8 mouse cellular contexts compared by ENCODE assay signal in the genomic region with DNA sequence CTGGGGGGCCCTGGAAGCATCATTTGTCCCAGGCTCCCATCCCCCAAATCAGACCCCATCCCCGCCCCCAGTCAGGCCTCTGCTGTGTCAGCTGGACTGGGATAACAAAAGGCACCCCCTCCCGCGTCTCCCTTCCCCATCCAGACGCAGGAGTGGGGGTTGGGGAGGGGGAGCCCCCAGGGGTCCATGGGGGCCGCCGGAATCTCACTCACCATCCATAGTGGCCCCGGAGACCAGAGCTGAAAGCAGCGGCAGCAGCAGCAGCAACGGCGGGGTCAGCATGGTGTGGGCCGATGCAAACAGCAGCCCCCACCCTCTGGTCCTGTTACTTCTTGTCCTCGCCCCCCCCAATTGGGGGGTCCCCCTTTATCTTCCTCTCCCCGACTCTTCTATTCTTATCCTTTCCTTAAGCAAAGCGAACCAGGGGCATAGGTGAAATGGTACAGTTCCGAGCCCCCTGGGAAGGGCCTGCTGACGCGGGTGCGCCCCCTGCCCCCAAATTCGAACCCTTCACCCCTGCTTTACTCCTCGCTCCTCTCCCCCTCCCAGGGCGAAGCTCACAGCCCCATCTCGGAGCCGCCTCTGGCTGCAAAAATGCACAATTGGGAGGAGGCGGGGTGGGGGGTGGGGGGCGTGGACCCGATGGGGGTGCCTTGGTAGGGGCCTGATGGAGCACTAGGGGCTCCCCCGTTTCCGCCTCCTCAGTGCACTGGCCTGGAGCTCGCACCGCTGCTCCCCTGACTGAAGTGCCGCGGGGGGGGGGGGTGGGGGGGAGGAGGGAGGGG. TPM values are rescaled to one million over a fixed set of nuclear protein-coding genes. Genes with fewer than 3 reads are reported as not detected.
DNase-seq lines count a peak whose midpoint lies in the region; ATAC-seq and TF ChIP-seq lines count a peak whose summit lies in the region.

A gene (minus strand): TSS at position 743 of the 785 bp plus-strand sequence.

- DNase-seq in thymus, postnatal 0 days (ENCODE audit: low spot score) = peak; percentile 33
- no peak for DNase-seq in thymus, postnatal 25 days
- peak; percentile 65 to 72 for DNase-seq in cerebellum, postnatal 14 days
- DNase-seq in gastrocnemius, postnatal 14 days = peak; percentile 54
- DNase-seq in intestine, embryonic 14.5 days (ENCODE audit: low spot score) = peak; percentile 85
- peak; percentile 82 for DNase-seq in limb, embryonic 14.5 days (ENCODE audit: low spot score)
- no peak for DNase-seq in spleen, adult 12 weeks (ENCODE audit: low spot score)

- TF ChIP-seq POLR2A in limb, embryonic 14.5 days (IDR thresholded peaks at IDR 0.05; ENCODE audit: borderline replicate concordance, extremely low read depth, insufficient read depth, insufficient read length) = 0 out of 2 replicates have a peak, but pooled peaks have one; percentile 9

- peaks cover 42% of the 10 kb centered on the region for H3K4me1 ChIP-seq in intestine, embryonic 14.5 days (replicated peaks; ENCODE audit: control insufficient read depth, insufficient read depth, low read length)
- H3K4me1 ChIP-seq in limb, embryonic 14.5 days (ENCODE audit: control insufficient read depth, insufficient read depth, low read length) = peaks cover 39% of the 10 kb centered on the region
- H3K4me1 ChIP-seq in neural tube, embryonic 12.5 days = peaks cover 51% of the 10 kb centered on the region

- intact Hi-C loops in gastrocnemius, postnatal 14 days (cut with DNase I; ENCODE audit: low total_unique reads) = no loop called here

- no peaks in the 10 kb centered on the region for H3K9me3 ChIP-seq in intestine, embryonic 14.5 days (ENCODE audit: control insufficient read depth, low read length)
- no peaks in the 10 kb centered on the region for H3K9me3 ChIP-seq in limb, embryonic 14.5 days (ENCODE audit: control insufficient read depth, low read length)
- no peaks in the 10 kb centered on the region for H3K9me3 ChIP-seq in neural tube, embryonic 12.5 days

- H3K27ac ChIP-seq in intestine, embryonic 14.5 days (ENCODE audit: low read depth) = peak within 1 kb of the TSS; percentile 97
- peak within 1 kb of the TSS; percentile 94 for H3K27ac ChIP-seq in limb, embryonic 14.5 days (replicated peaks; ENCODE audit: low read depth, low read length)
- peak within 1 kb of the TSS; percentile 86 for H3K27ac ChIP-seq in neural tube, embryonic 12.5 days

- peak; percentile 78 for ATAC-seq in intestine, embryonic 14.5 days (replicated peaks; ENCODE audit: low FRiP score, low TSS enrichment, low read depth)
- peak; percentile 78 for ATAC-seq in limb, embryonic 14.5 days (ENCODE audit: low FRiP score, low read depth)
- peak; percentile 85 for ATAC-seq in neural tube, embryonic 12.5 days (ENCODE audit: low FRiP score, low read depth)

- peak within 1 kb of the TSS; percentile 84 for H3K9ac ChIP-seq in intestine, embryonic 14.5 days (ENCODE audit: low read length)
- H3K9ac ChIP-seq in limb, embryonic 14.5 days (ENCODE audit: low read depth, low read length, severe bottlenecking) = peak within 1 kb of the TSS; percentile 84
- peak within 1 kb of the TSS; percentile 88 for H3K9ac ChIP-seq in neural tube, embryonic 12.5 days

- no peaks in the 10 kb centered on the region for H3K27me3 ChIP-seq in intestine, embryonic 14.5 days (replicated peaks; ENCODE audit: control insufficient read depth, insufficient read depth, low read length)
- no peaks in the 10 kb centered on the region for H3K27me3 ChIP-seq in limb, embryonic 14.5 days (ENCODE audit: control insufficient read depth, insufficient read depth, low read length)
- no peaks in the 10 kb centered on the region for H3K27me3 ChIP-seq in neural tube, embryonic 12.5 days (replicated peaks)

- H3K4me3 ChIP-seq in intestine, embryonic 14.5 days (ENCODE audit: low read depth, low read length) = peak within 1 kb of the TSS; percentile 75
- H3K4me3 ChIP-seq in limb, embryonic 14.5 days (replicated peaks; ENCODE audit: low read length) = peak within 1 kb of the TSS; percentile 89
- peak within 1 kb of the TSS; percentile 82 for H3K4me3 ChIP-seq in neural tube, embryonic 12.5 days

- 0 out of 2 replicates have a peak, but pooled peaks cover 4% of the 10 kb centered on the region for H3K36me3 ChIP-seq in intestine, embryonic 14.5 days (ENCODE audit: control insufficient read depth, insufficient read depth, low read length)
- peaks cover 4% of the 10 kb centered on the region; the same call in 1 of the 2 replicates for H3K36me3 ChIP-seq in limb, embryonic 14.5 days (ENCODE audit: control insufficient read depth, insufficient read depth, low read length)
- H3K36me3 ChIP-seq in neural tube, embryonic 12.5 days = no peaks in the 10 kb centered on the region

- WGBS in intestine, embryonic 14.5 days = 2% methylated on average over 21 of the region's 32 CpGs
- WGBS in limb, embryonic 14.5 days = under 1% methylated on average over 21 of the region's 32 CpGs
- WGBS in neural tube, embryonic 12.5 days = under 1% methylated on average over 25 of the region's 32 CpGs

- peak within 1 kb of the TSS; percentile 64 for H3K4me2 ChIP-seq in intestine, embryonic 14.5 days (ENCODE audit: low read length)
- H3K4me2 ChIP-seq in limb, embryonic 14.5 days (replicated peaks; ENCODE audit: low read depth, low read length, severe bottlenecking) = peak within 1 kb of the TSS; percentile 90
- peak within 1 kb of the TSS; percentile 76 for H3K4me2 ChIP-seq in neural tube, embryonic 12.5 days (replicated peaks)

RNA-seq across cellular contexts. Expression of the gene that starts here (rescaled TPM):
- polyA plus RNA-seq in thymus, postnatal 0 days (2015; fragmentation: Nextera tagmentation; extraction: Ambion mirVana) = 8.0 and 8.6 TPM in 2 replicates
- 100 to 1,000 TPM in 1 of 2 experiments, 10 to 100 TPM in 1; 73.8 to 101 TPM for total RNA-seq in gastrocnemius, postnatal 14 days (2021)
- 92.1 and 96.6 TPM in 2 replicates for polyA plus RNA-seq in intestine, embryonic 14.5 days (2014; fragmentation: Nextera tagmentation; extraction: Ambion mirVana)
- polyA plus RNA-seq in limb, embryonic 14.5 days (2012; rRNA removed) = 261 and 271 TPM in 2 replicates
- polyA plus RNA-seq in limb, embryonic 14.5 days (2014; fragmentation: Nextera tagmentation; extraction: Ambion mirVana) = 146 and 172 TPM in 2 replicates
- polyA plus RNA-seq in neural tube, embryonic 12.5 days (2016; fragmentation: Nextera tagmentation; extraction: Ambion mirVana) = 85.7 and 96.0 TPM in 2 replicates

Comparison
In these comparisons a context has a peak if more than half of its experiments do, and no peak if none do; other contexts are left out.
1. DNase-seq: peak in thymus, postnatal 0 days (single experiment), cerebellum, postnatal 14 days (2 of 2), gastrocnemius, postnatal 14 days (single experiment), intestine, embryonic 14.5 days (single experiment) and limb, embryonic 14.5 days (single experiment); none in thymus, postnatal 25 days (single experiment) and spleen, adult 12 weeks (single experiment).
2. Peak in every context shown above with its lines, with median percentiles within 50 percentile points of each other: ATAC-seq, H3K27ac ChIP-seq, H3K4me2 ChIP-seq, H3K4me3 ChIP-seq and H3K9ac ChIP-seq.